Mouse (Mus musculus) gastrocnemius, postnatal 25 days (tissue): Measurements from ENCODE around the gene Pex6. TPM values are rescaled to one million over a fixed set of nuclear protein-coding genes. Genes with fewer than 3 reads are reported as not detected.

Experiments used
- DNase-seq: peaks from one replicate; pipeline ENCODE4 v3.0.0; 2022
- long read RNA-seq, 2 experiments: library from polyadenylated mRNA; stranded (forward); transcript quantifications; one replicate each; pipeline ENCODE4 v2.0.0; 2021
- total RNA-seq, 2 experiments: library from RNA; stranded (reverse); gene quantifications; 1 replicate in 1 of 2; 2 replicates in 1 of 2; pipeline ENCODE4 v1.2.3; 2021

Gene Pex6
- total RNA-seq, result 10 to 100 TPM; 12.5 to 14.0 TPM
- long read RNA-seq, experiment 1, transcript Pex6-201 (17 exons, 3,200 nt), result major isoform, 12 of 20 reads
- long read RNA-seq, experiment 1, partial matches to known transcripts, result 6 of 20 reads
- long read RNA-seq, experiment 1, other reads (novel, unspliced or antisense), result 2 of 20 reads
- long read RNA-seq, experiment 2, transcript Pex6-201 (17 exons, 3,200 nt), result major isoform, 15 of 31 reads
- long read RNA-seq, experiment 2, partial matches to known transcripts, result 7 of 31 reads
- long read RNA-seq, experiment 2, other reads (novel, unspliced or antisense), result 9 of 31 reads

- DNase-seq, result peak; percentile 91
These were observed at the start of gene Pex6 for GRCm38 (mm10) chr17:46710959-46711597. Gene Pex6 (plus strand): TSS chr17:46711463.

DNA sequence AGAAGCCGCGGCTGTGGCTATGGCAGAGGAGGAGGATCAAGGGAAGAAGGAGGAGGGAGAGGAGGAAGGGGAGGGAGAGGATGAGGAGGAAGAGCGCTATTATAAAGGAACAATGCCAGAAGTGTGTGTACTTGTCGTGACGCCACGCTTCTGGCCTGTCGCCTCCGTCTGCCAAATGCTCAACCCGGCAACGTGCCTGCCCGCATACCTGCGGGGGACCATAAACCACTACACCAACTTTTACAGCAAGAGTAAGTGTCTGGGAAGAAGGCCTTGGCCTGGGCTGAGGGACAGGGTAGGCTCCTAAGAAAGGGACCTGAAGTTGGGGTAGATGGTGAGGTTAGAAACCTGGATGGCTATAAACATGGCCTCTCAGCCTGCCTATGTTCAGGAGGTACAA, 49.3 kb upstream of the Pex6 start:
- DNase-seq, result no peak

GRCm38 (mm10) chr17:46662730-46663129, 48.5 kb upstream of the Pex6 start:
- peak; percentile 64 for DNase-seq

DNA sequence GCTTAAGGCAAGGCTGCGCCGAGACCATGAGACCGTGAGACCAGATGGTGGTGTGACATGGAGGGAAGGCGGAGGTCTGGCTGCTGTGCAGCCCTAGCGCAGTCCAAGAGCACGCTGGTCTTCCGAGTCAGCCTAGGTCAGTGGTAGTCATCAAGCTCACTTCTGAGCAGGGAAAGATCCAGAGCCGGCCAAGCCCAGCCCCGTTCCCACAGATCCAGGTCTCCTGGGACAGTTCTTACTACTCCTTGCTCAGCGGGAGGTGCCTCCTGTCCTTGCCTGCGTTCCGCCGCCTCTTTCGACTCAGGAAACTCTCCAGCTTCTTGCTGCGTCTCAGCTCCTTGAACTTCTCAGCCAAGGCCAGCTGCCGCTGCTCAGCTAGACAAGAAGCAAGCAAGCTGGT, 43.6 kb upstream of the Pex6 start:
- DNase-seq, result no peak

DNA sequence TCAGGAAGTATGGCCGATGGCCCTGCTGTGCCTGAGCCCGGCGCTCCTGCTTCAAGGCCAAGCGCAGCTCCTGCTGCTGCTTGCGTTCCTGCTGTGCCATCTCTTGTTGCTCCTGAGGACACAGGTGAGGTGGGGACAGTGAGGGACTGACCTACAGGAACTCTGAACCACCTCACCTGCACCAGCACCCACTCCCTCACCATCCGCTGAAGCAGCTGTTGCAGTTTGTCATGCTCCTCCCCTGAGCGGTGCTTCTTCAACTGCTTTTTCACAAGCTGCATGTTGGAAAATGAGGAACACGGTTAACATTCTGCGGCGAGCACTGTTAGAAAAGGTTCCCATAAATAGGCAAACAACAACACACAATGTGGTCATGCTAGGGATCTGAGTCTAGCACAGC, 41.4 kb upstream of the Pex6 start:
- DNase-seq, result no peak

DNA sequence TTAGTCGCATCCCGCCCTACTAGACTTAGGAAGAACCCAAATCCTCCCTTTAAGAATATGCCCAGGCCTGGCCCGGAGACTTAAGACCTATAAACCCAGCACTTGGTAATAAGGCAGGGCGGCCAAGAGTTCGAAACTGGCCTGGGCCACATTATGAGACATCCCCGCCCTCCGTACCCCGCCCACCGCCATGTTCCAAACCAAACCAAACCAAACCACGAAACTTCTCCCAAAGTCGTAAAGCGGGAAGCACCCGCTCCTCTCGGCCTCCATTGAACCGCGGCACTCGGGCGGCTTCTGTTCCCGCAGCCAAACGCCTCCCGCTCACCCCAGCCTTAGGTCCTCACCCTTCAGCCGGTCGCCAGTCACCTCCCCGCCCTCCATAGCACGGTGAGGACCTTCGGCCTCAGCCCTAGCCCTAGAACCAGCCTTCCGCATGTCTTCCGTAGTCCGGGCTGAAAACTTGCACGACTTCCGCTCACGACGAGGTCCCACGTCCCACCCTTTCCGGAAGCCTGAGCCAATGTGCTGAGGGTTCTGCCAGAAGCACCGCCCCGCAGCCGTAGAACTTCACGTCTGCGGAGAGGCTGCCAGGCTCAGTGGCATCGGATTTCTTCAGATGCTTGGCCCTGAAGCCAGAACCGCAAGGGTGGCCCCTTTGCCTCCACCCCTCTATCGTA, 37.3 kb upstream of the Pex6 start, which contains the start of gene Rrp36:
Gene Rrp36 (minus strand): TSS at position 503 of the 680 bp plus-strand sequence.
- peak; percentile 91 for DNase-seq

- DNase-seq, result no peak
These were observed 36.6 kb upstream of the Pex6 start for GRCm38 (mm10) chr17:46674530-46675283.

DNA sequence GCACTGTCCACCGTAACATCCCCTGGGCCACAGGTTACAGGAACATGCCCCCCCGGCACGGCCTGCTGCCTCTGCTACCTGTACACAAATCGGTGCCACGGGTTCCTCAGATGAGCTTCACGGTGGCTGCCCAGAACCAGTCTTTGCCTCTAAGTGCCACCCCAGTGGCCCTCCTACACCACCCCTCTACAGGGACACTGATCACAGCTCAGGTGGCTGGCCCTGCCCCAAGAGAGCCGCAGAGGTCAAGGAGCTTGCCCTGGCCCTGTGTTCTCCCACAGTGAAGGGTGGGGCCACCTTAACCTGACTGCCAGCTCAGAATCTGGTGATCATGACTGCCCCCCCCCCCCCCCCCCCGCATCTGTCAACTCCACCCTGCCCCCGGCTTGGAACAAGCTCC, 32.8 kb upstream of the Pex6 start, which contains the start of gene Mea1:
Gene Mea1 (plus strand): TSS at position 378 of the 400 bp plus-strand sequence.
- DNase-seq, result peak; percentile 79

DNA sequence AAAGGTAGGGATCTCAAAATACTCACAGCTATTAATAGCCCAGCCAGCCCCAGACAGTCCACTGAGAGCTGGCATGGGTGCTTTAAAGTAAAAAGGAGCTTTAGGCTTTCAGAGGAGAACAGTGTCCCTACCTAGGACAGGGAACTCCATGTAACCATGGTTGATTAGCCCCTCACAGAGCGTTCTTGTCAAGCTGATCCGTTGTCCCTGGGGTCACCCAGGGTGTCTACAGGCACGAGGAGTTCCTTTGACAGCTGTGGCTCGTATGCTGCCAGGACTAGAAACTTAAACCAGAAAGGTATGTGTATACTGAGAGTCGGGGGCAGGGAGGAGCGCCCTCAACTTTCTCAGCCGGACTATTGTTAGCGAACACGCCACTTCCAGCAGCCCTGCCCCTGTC, 32.4 kb upstream of the Pex6 start:
- DNase-seq, result peak; percentile 72

GRCm38 (mm10) chr17:46679843-46680759, 31.2 kb upstream of the Pex6 start:
- no peak for DNase-seq

DNA sequence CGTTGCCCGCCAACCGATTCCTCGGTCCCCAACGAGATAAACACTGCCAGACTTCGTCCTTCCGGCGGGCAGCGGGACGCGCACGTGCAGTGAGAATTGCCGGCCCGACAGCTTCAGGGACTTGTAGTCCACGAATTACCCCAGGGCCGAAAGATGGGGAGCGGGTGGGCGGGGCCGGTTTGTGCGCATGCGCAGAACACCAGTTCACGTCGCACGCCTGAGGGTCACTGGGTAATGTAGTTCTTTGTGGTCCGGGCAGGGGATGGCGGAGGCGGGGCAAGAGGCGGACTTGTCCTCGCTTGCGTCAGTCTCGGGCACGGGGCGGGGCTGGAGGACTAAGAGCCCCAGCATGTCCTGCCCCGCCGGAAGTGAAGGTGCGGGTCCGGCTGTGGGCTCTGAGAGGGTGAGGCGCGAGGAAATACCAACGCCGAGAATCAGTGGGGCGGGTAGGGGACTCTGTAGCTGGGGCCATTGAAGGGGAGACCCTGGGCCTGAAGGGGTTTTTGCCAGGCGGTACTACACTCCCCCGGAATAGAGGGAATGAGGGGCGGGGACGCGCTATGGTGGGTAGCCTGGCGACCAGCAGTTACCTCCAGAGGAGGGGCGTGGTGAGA, 30.4 kb upstream of the Pex6 start, which contains the start of gene Klhdc3:
Gene Klhdc3 (minus strand): TSS at position 155 of the 614 bp plus-strand sequence.
- peak; percentile 98 for DNase-seq

DNA sequence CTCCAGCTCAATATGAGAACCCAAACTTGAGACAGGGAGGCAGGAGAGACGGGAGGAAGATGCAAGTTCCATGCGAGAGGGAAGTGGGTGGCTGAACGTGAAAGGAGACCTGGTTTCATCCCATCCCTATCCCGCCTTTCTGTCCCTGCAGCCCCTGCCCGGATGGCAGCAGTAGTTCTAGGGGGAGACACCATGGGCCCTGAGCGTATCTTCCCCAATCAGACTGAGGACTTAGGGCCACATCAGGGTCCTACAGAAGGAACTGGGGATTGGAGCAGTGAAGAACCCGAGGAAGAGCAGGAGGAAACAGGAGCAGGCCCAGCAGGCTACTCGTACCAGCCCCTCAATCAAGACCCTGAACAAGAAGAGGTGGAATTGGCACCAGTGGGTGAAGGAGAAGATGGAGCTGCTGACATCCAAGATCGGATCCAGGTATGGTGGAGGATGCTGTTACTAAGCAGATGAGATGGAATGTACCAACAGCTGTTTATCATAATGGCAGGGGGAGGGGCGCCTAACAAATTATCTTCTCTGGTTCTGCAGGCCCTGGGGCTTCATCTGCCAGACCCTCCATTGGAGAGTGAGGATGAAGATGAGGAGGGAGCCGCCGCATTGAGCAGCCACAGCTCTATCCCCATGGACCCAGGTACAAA, 29.7 kb upstream of the Pex6 start:
- no peak for DNase-seq

DNA sequence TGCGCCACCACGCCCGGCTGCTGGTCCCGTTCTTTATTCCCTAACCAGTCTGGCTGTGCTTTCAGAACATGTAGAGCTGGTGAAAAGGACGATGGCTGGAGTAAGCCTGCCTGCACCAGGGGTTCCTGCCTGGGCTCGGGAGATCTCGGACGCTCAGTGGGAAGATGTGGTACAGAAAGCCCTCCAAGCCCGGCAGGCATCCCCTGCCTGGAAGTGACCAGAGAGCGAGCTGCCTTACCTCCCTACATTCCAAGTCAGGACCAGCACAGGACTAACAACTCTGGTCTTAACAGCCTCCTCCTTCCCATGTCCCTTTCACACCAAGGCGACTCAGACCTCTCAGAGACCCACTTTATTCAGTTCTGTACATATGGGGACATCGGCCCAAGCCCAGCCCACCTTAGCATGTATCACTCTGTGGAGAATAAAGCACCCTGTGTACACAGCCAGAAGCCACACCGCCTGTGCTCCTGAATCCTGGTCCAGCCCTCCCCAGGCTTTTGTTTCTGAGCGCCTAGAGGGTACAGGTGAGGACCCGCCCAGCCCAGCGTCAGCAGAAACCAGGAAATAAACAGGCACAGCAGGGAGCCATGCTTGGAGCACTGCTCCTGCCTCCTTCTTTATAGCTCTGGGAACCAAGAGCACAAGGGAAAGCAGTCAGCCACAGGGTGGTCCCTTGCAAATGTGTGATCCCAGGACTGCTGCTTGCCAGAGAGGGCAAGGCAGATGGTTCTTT, 28.4 kb upstream of the Pex6 start:
- no peak for DNase-seq

DNA sequence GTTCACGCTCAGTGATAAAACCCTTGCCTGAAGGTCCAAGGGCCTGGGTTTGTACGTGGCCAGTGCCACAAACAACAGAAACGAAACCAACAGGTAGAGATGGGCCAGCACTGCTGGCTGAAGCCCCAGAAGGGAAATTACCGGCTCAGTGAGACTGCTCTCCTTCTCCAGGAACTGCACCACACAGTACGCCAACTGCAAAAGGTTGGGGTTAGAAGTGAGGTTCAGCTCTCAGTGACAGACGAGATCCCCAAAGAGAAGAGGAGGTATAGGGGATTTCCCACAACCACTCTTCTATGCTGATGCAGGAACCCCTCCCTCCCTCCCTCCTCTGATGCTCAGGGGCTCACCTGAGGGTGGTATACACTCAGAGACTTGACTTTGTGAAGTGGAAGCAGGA, 25.4 kb upstream of the Pex6 start:
- no peak for DNase-seq

GRCm38 (mm10) chr17:46690665-46691064, 20.6 kb upstream of the Pex6 start:
- DNase-seq, result no peak

DNA sequence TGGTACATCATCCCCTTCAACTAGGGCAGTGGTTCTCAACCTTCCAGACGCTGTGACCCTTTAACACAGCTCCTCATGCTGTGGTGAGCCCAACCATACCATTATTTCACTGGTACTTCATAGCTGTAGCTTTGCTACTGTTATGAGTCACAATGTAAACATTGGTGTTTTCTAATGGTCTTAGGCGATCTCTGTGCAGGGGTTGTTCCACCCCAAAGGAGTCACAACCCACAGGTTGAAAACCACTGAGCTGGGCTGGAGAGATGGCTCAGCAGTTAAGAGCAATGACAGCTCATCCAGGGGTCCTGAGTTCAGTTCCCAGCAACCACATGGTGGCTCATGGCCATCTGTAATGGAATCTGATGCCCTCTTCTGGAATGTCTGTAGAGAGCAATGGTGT, 19.9 kb upstream of the Pex6 start:
- no peak for DNase-seq

DNA sequence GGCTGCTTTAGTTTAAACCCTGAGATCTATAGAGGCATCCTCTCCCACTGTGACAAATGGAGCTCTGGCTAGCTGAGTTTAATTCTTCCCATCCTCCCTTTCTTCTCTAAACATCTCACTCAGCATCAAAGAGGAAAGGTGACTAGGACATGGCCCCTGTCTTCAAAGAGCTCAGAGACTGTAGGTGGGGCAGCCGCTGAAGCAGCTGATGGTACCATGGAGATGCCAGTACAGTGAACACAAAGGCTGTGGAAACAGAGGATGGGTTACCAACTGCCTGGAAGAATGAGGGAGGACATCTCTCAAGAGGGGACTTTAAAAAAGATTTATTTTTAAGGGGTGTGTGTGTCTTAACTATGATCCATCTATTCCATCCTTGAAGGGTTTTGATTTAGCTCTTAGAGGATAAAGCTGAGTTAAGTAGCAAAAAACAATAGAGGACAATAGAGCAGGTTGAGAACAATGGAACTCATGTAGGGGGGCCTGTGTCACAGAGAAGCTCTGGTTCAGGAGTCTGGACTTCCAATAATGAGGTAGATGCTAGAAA, 16.7 kb upstream of the Pex6 start:
- DNase-seq, result no peak

DNA sequence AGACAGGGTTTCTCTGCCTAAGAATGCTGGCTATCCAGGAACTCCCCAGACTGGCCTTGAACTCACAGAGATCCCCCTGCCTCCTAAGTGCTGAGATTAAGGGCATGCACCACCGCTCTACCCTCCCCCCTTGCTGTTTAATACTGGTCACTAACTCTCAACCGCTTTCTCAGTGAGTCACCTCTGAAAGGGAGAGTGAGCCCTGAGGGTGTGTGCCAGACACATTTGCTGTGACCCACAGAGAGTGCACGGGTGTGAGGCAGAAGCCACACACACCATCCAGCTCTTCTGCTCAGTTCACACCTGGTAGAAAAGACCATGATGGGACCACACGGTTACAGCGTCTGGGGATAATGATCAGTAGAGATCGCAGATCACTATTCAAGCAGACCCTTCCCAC, 12.7 kb upstream of the Pex6 start:
- DNase-seq, result no peak

DNA sequence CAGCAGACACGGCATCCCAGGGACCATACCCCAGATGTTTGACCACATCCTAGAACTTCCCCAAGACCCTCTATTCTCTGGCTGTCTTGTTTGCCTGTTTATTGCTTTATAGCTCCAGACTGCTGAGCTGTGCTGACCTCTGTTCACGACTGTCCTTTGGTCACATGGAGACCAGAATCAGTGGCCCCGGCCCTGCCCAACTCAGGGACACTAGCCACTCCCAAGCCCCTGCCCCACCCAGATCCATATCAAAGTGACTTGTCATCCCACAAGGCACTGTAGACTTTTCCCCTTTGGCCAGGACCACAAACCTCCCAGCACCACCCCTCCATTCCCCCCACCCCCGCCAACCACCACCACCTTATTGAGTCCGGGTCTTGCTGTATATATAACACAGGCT, 12.0 kb upstream of the Pex6 start:
- no peak for DNase-seq
